Mouse (Mus musculus): ENCODE measurements around the gene Ugt2b1.
"Not testable (repeated sequence)": the region's sequence is repeated elsewhere in the genome, so short reads cannot be mapped to it uniquely, and the experiment has no call there.

The Ugt2b1 gene

DNA sequence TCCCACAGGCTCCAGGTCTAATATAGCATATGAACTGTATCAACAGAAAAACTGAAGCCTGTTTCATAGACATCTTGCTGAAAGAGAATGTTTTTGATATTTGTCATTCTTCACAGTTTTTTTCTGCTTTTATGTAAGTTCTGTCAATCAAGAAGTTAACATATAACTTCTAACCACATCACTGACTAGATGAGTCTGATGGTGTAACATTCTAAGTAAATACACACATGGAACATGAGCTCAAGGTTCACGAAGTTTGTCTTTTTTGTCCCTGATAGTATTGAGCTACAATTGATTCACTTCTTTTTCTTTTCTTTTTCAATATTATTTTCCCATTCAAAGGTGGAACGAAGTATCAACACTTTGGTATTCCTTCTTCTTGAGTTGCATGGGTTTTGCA lies at the start of gene Ugt2b1:
TSS of gene Ugt2b1 (minus strand) at position 105 of the 400 bp plus-strand sequence.
- DNase-seq (ENCODE audit: low spot score in 2 of 2) = no peak

DNA sequence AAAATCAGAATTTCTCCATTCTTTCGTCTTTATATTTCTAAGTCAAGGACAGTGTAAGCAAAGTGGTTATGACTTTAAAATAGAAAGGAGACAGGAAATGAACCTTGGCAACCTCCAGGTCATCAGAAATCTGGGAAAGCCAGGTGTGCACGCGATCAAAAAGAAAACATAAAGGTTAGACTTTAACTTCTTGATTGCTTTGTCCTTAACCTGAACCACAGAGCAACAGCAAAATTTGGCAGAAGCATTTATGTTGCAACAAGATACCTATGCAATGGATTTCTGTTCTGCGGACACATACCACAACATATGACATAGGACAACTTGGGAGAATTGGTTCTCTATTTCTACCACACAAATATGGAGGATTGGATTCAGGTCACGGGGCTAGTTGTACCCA lies 40.9 kb upstream of the Ugt2b1 start:
- not testable (repeated sequence) for DNase-seq (ENCODE audit: low spot score in 2 of 2)

DNA sequence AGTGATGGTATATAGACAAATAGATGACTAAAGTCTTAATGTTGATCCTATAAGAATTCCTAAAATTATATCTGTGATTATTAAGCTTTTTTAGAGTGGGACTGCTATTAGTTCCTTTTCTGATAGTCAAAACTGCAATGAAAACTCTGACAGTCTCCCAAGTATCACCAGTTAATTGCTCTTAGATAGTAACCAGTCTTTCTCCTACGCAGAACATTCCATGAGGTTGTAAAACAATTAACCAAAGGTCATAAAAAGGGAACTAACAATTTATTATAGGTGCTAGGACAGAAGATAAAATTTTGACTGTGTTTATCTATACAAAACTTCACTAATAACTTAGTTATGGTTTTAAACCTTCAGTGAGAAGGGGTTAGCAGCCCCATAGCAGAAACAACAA lies 36.5 kb upstream of the Ugt2b1 start:
- not testable (repeated sequence) for DNase-seq (ENCODE audit: low spot score in 2 of 2)

DNA sequence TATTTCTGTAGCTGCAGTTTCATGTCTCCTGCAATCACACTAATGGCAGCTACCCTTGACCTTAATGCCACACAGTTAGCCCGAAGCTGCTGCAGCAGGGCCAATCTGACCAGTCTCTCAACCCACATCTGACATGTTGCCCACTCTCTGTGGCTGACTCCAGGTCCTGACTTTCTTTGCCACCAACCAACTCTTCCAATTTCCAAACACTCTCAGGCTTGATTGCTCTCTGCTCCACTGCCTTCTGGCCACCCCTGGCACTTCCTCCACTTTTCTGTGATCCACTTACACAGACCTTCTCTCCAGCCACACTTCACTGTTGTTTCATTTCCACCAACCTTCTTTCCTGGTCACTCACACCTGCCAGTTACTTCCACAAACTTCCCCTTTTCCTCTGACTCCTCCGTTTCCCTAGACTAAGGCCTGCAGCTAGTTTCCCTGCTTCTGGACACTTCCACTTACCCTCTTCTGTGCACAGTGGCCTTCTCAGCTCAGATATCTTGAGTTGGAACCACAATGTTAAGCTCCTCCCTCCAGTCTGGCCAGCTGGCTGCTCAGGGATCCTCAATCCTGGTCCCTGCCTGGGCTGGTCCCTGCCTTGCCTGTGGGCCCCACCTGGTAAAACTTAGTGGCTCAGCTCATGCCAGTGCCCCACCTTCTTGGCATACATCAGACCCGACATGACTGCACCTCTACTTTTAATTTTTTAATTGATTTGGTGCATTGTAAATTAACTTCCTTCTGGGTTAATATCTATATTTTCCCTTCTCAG lies 35.4 kb upstream of the Ugt2b1 start:
- DNase-seq (ENCODE audit: low spot score in 2 of 2) = no peak

DNA sequence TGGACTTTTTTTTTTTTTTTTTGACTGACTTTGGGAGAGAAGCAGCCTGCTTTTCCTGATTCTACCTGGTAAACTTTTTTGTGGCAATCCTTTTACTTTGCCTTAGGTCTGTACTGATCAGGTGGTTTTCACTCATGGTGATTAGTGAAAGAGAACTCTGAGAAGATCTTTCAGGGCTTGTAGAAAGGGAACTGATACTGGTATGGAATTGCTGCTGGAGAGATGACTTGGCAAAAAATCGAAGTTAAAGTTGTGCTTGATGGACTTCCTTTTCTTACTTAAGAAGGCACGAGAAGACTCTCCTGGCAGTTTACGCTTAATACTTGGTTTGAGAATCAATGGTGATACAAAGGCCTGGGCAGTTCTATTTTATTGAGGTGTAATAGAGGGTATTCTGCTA lies 34.2 kb upstream of the Ugt2b1 start:
- no peak for DNase-seq (ENCODE audit: low spot score in 2 of 2)

DNA sequence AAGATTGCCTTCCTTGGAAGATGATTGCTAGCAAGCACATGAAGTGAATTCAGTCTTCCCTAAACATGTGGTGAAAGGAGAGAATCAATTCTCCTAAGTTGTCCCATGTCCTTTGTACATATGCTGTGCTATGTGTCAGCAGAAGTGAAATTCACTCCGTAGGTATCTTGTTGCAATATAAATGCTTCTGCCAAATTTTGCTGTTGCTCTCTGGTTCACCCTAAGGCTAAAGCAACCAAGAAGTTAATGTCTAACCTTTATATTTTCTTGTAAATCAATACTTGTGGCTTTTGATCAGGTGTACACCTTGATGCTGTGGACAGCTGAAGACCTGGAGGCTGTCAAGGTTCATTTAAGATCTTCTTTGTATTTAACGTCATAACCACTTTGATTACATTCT lies 15.8 kb upstream of the Ugt2b1 start:
- DNase-seq (ENCODE audit: low spot score in 2 of 2) = no peak

DNA sequence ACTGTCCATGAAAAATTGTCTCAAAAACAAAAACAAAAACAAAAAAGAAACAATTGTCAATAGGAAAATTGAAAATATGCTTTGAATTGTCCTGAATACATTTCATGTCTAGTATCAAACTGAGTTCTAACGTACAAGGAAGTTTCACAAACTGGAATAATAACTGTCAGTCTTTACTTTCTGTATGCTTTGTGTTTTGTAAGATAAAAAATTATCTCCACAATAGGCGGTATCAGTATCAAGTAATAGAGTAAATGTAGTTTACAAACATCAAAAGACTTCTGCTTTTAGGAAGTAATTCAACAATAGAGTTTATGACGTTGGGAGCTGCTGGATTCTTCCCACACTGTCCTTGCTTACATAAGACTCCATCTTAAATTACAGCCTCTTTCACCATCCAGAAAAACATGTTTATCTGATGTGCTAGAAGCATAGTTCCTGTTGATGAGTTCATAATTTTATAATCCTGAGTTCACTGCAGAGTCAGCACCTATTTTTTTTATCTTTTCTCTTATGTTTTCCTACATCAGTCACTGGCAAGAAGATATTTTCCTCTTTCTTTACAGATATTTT lies 5.6 kb downstream of the Ugt2b1 start:
- DNase-seq (ENCODE audit: low spot score in 2 of 2) = no peak

DNA sequence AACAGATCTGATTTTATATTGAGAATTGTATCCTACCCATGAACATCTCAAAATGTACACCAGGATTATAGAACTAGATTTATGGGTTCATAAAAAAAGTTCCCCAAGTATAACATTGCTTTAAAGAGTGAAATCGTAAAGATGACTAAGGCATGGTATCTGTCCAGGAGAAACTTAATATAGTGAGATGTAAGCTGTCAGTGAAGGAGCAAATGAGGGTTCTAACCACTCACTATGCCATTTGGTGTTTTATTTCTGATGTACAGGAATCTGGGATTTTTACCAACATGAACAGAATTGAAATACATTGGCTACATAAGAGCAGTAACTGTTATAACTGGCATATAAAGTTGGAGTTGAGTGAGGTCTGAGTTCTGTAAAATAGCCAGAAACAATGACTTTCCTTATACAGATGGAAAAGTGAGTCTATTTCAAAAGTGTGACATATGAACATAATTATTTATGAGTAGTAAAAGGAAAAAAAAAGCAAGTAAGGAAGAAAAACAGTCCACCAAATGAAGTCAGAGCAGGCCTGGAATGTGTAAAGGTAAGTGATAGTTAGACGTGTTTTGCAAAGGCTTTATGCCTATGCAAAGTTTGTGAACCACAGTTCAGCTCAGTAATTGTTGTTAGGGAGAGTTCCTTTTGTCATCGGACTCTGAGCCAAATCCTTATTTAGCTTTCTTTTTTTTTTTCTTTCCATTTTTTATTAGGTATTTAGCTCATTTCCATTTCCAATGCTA lies 14.8 kb downstream of the Ugt2b1 start:
- no peak for DNase-seq (ENCODE audit: low spot score in 2 of 2)

DNA sequence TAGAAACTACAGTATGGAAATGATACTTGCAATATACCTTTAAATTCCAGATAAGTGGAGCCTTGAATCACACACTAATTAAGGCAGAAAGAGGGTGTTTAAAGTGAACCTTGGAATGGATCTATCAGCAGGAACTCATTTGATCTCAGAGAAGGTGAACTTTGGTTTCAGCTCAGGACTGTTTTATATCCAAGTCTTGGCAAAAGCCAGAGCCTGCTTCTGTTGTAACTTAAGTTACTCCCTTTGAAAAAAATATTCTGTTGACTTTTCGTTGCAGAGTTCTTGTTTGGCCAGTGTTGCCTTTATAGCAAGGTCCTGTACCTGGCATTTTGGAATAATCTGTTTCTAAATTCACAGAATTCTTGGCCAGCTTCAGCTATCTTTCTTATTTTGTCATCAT lies 15.6 kb downstream of the Ugt2b1 start:
- no peak for DNase-seq (ENCODE audit: low spot score in 2 of 2)

DNA sequence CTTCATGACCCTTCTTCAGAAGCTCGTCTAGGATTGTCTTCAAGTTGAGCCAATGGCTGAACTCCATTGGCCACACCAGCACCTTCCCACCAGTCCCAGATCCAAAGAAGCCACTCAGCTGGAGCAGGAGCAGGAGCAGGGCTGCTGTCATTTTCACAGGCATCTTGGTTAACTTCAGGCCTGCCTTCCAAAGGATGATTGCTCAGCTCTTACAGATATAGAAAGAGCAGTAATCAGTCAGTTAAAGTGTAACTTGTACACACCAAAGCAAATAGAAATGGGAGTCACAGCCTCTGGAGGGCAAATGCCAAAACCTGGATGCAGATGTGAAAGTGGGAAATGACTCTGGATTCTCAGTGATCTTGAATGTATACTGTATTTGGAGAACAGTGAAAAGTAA lies 19.6 kb downstream of the Ugt2b1 start, which contains the start of gene Ugt2b34:
TSS of gene Ugt2b34 (minus strand) at position 180 of the 400 bp plus-strand sequence.
- DNase-seq (ENCODE audit: low spot score in 2 of 2) = no peak

DNA sequence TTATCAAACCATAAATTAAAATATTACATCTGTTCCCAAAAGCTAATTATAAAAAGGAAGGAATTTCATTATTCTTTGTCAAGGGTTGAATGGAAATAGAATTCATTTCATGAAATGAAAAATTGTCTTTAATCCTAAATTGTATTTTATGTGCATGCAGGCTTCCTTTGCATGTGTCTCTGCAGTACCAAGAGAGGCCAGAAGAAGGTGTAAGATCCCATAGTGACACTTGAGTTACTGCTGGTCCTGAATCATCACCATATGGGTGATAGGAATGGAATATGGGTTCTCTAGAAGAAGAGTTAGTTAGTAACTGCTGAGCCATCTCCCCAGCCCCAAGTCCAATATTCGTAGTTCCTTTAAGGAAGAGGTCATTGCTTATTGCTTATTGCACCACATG lies 36.4 kb downstream of the Ugt2b1 start:
- DNase-seq (ENCODE audit: low spot score in 2 of 2) = no peak

DNA sequence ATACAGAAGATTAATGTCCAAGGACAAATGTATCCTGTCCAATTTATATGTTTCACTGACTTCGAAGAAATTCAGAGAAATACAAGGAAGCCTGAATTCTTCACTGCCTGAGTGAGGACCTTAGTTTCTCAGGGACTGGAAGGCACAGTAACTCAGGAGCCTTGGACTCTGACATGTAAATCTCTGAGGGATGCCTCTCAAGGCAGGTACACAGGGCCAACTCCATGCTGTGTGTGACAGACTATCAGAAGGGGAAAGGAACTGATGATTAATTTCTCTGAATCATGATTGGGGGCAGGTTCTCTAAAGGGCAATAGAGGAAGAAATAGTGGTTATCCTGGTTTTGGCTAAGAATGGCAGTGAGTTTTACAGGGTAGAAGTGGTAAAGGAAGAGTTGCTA lies 37.9 kb downstream of the Ugt2b1 start:
- DNase-seq (ENCODE audit: low spot score in 2 of 2) = no peak

DNA sequence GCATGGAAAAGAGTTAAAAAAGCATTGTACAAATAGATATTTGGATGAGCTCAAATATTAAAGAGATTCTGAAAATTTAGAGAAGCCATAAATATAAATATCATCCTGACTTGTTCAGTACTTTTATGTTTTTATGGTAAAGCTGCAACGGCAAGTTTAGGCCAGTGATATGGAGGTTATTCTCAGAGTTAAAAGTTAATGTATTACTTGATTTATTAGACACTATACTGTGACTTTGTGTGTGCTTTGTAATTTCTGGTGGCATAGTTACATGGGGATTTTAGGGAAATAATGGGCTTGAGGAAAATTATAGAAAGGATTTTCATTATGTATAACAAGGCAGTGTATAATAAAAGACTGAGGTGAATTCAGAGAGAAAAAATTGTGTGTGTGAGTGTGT lies 39.2 kb downstream of the Ugt2b1 start:
- no peak for DNase-seq (ENCODE audit: low spot score in 2 of 2)

DNA sequence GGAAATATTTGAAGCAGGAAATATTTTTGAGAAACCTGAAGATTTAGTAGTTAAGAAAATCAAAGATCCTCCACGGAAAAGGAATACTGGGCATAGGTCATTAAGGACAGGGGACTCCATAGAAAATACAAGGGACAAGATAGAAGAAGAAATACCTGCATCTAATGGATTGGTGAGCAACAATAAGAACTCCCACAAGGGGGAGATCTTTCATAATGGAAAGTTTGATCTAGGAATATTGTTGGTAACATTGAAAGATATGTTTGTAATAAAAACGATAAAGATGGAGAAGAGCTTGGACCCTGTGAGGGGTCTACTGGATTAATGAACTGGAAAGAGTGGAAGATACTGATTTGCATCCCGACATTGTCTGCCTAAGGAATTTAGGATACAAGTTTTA lies 39.7 kb downstream of the Ugt2b1 start:
- no peak for DNase-seq (ENCODE audit: low spot score in 2 of 2)

DNA sequence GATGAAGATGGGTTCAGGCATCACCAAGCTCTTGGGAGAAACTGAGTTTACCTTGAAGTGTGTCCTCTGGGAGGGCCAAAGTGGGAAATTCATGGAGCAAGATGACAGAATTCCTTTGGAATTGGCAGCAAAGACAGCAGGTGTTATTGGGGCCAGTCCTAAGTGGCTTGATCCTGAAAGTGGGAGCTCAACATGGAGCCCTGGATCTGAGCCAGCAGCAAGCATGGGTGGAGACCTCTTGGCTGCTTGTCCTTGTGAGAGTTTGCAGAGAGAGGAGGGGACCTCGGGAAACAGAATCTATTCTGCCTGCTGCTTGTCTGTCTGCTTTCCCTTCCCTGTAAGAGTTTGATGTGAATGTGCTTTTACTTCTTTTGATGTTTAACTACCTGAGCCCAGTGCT lies 54.5 kb downstream of the Ugt2b1 start:
- DNase-seq (ENCODE audit: low spot score in 2 of 2) = no peak

All from frontal cortex, postnatal 14 days (tissue).